Mouse (Mus musculus) forebrain, embryonic 15.5 days (tissue): ENCODE data around the gene Thsd4. TPM values are rescaled to one million over a fixed set of nuclear protein-coding genes. Genes with fewer than 3 reads are reported as not detected.
"Not testable (repeated sequence)": the region's sequence is repeated elsewhere in the genome, so short reads cannot be mapped to it uniquely, and the experiment has no call there.

Source experiments
- ATAC-seq: fragments of 200-750 bp; cut with Nextera tagmentation; replicated peaks from 2 replicates; pipeline ENCODE4 v1.8.0; 2017; ENCODE audit warnings: mild to moderate bottlenecking, moderate TSS enrichment, moderate library complexity
- H3K27ac ChIP-seq: fragments of 300-500 bp; sonication (generic); replicated peaks from 2 replicates; pipeline ENCODE4 v1.5.1; 2015; ENCODE audit warnings: mild to moderate bottlenecking, inconsistent platforms
- H3K27me3 ChIP-seq: fragments of 300-500 bp; sonication (generic); 2 replicates; pipeline ENCODE4 v1.6.1; 2015; ENCODE audit warnings: inconsistent platforms
- H3K36me3 ChIP-seq: fragments of 300-500 bp; sonication (generic); 2 replicates; pipeline ENCODE4 v1.6.1; 2015; ENCODE audit warnings: mild to moderate bottlenecking, inconsistent platforms
- H3K4me1 ChIP-seq: fragments of 300-500 bp; sonication (generic); 2 replicates; pipeline ENCODE4 v1.6.1; 2015; ENCODE audit warnings: inconsistent platforms
- H3K4me2 ChIP-seq: fragments of 300-500 bp; sonication (generic); replicated peaks from 2 replicates; pipeline ENCODE4 v1.6.1; 2015; ENCODE audit warnings: mild to moderate bottlenecking, inconsistent platforms
- H3K4me3 ChIP-seq: fragments of 300-500 bp; sonication (generic); 2 replicates; pipeline ENCODE4 v1.5.1; 2015; ENCODE audit warnings: mild to moderate bottlenecking, inconsistent platforms
- H3K9ac ChIP-seq: fragments of 300-500 bp; sonication (generic); replicated peaks from 2 replicates; pipeline ENCODE4 v1.6.1; 2015; ENCODE audit warnings: mild to moderate bottlenecking, inconsistent platforms
- H3K9me3 ChIP-seq: fragments of 300-500 bp; sonication (generic); 2 replicates; pipeline ENCODE4 v1.6.1; 2016; ENCODE audit warnings: inconsistent platforms
- WGBS: fragments of 180-500 bp; shearing (Covaris S2); methylation state at CpG from one replicate; pipeline ENCODE4 v1.1.7; 2015; ENCODE audit warnings: mixed read lengths; 5-methylcytosine and 5-hydroxymethylcytosine counted together
- polyA plus RNA-seq: library from polyadenylated mRNA; unstranded; fragments of >200 nt; fragmentation: Nextera tagmentation; extraction: Ambion mirVana; gene quantifications from 2 replicates; pipeline ENCODE4 v1.2.1, GENCODE M21; 2015

Thsd4 gene
- polyA plus RNA-seq, 1 experiment from 2014 or later = 4.9 TPM

DNA sequence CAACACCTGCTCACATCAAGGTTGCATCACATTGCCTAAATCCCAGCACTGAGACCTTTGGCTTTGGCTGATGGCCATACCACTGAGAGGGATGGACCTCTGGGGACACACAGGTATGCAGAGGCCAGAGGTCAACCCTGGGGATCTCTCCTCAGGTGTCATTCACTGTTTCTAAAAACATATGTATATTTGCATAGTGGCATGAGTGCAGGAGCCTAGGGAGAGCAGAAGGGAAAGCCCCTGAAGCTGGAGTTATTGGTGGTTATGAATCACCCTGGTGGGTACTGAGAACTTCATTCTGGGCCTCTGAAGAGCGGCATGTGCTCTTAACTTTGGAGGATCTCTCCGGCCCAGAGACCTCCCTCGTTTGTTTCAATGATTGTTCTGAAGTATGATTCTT is 235.5 kb downstream of the Thsd4 start:
- H3K4me3 ChIP-seq = no peak overlapping the region
- no peak for ATAC-seq
- 0 out of 2 replicates have a peak, but pooled peaks cover 4% of the 10 kb centered on the region for H3K4me1 ChIP-seq
- no peaks in the 10 kb centered on the region for H3K9me3 ChIP-seq
- H3K9ac ChIP-seq = no peak overlapping the region
- no peak overlapping the region for H3K4me2 ChIP-seq
- H3K36me3 ChIP-seq = no peaks in the 10 kb centered on the region
- no peak overlapping the region for H3K27ac ChIP-seq
- no peaks in the 10 kb centered on the region for H3K27me3 ChIP-seq
- WGBS = 95% methylated on average over 3 of the region's 3 CpGs

DNA sequence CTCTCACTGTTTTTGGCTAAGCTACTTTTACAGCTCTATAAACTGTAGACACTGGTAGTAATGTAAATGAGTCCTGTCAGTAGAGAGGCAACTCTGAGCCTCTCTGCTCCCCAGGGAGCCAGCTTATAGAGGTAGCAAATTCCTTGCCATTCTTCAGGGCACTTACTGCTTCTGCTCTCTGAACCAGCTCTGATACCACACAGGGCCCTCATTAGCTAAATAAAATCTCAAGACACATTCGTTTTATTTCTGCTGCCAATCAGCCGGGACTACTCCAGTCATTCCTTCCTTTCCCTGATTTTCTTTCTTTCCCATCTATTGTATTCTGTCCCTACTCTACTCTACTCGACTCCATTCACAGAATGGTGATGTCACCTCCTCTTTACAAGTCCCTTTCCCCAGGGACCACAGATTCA is 236.8 kb downstream of the Thsd4 start:
- no peak for ATAC-seq
- 4% methylated on average over 3 of the region's 3 CpGs for WGBS
- Histone ChIP-seq H3K36me3 (no peaks in the 10 kb centered on the region), H3K4me3 (no peak overlapping the region), H3K27ac (no peak overlapping the region; the same call in 1 of the 2 replicates), H3K27me3 (no peaks in the 10 kb centered on the region), H3K4me2 (no peak overlapping the region), H3K9me3 (no peaks in the 10 kb centered on the region), H3K9ac (no peak overlapping the region), H3K4me1 (0 out of 2 replicates have a peak, but pooled peaks cover 4% of the 10 kb centered on the region)

DNA sequence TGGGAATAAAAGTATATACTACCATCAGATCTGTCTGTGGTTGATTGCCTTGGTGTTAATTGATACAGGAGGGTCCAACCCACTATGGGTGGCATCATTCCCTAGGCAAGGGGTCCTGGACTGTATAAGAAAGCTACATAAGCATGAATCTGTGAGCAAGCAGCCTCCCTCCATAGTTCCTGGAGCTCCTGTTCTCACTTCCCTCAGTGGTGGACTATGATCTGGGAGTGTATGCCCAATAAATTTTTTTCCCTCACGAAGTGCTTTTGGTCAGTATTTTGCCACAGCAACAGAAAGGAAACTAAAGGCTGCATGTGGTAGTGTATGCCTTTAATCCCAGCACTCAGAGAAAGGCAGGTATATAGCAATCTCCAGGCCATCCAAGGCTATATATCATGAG is 237.5 kb downstream of the Thsd4 start:
- 80% methylated on average over 1 of the region's 1 CpGs for WGBS
- Histone ChIP-seq H3K27me3 (no peaks in the 10 kb centered on the region), H3K4me2 (no peak overlapping the region), H3K9ac (no peak overlapping the region), H3K9me3 (no peaks in the 10 kb centered on the region), H3K27ac (no peak overlapping the region; the same call in 1 of the 2 replicates), H3K4me1 (0 out of 2 replicates have a peak, but pooled peaks cover 4% of the 10 kb centered on the region), H3K36me3 (no peaks in the 10 kb centered on the region), H3K4me3 (no peak overlapping the region)
- ATAC-seq = no peak

DNA sequence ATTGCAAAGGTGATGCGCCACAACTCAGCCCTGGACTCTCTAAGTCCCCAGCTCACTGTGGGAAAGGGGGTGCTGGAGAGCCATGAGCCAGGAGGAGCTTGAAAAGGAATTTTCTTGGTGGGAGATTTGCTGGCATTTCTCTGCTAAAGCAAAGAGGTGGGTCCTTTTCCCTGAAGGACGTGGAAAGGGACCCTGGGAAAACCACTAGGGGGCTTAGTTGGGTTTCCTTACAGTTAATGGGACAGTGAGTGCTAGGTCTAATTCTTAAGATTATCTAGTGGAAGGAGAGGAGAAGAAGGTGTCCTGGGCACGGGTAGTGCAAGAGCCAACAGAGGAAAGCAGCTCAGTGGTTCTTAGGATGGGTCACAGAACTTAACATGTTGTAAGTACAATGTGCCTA is 238.3 kb downstream of the Thsd4 start:
- 65% methylated on average over 3 of the region's 3 CpGs for WGBS
- Histone ChIP-seq H3K4me1 (0 out of 2 replicates have a peak, but pooled peaks cover 4% of the 10 kb centered on the region), H3K27ac (no peak overlapping the region), H3K9me3 (no peaks in the 10 kb centered on the region), H3K36me3 (no peaks in the 10 kb centered on the region), H3K4me3 (no peak overlapping the region), H3K9ac (no peak overlapping the region), H3K4me2 (no peak overlapping the region), H3K27me3 (no peaks in the 10 kb centered on the region)
- ATAC-seq = no peak

DNA sequence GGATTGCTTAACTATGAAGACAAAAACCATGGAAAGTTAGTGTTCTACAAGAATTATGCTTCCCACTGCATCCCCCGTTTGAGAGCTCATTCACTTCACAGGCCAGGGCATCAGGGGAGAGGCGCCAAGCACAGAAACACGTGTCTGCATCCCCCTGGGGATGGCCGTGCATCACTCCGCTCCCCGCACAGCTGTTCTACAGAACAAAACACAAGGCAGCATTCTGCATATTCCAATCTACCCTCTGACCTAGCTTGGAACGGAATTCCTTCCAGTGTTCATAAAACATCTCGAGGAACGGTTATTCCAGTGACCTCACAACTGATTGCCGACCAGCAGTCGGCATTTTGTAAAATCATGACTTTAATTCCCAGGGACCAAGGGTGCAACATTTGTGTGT is 240.6 kb downstream of the Thsd4 start:
- Histone ChIP-seq H3K27me3 (no peaks in the 10 kb centered on the region), H3K9me3 (no peaks in the 10 kb centered on the region), H3K4me3 (no peak overlapping the region), H3K4me1 (0 out of 2 replicates have a peak, but pooled peaks cover 7% of the 10 kb centered on the region), H3K36me3 (no peaks in the 10 kb centered on the region), H3K4me2 (no peak overlapping the region), H3K9ac (no peak overlapping the region), H3K27ac (no peak overlapping the region)
- 68% methylated on average over 11 of the region's 11 CpGs for WGBS
- ATAC-seq = no peak

DNA sequence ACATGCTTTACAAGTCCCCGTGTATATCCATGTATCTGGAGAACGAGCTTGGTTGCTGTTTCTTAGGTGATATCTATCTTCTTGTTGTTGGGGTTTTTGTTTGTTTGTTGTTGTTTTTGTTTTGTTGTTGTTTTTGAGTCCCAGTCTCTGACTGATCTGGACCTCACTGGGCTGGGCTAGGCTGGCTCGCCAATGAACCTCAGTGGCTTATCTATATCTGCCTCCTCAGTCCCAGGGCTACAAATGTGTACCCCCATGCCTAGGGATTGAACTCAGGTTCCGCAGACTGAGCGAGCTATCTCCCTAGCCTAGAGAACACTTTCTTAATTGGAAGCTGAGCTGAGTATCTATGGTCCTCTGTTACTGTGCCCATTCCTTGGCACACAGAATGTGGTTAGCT is 241.1 kb downstream of the Thsd4 start:
- Histone ChIP-seq H3K4me2 (no peak overlapping the region), H3K9me3 (no peaks in the 10 kb centered on the region), H3K4me1 (peaks cover 12% of the 10 kb centered on the region), H3K4me3 (no peak overlapping the region), H3K9ac (no peak overlapping the region), H3K36me3 (no peaks in the 10 kb centered on the region), H3K27ac (no peak overlapping the region), H3K27me3 (no peaks in the 10 kb centered on the region)
- no peak for ATAC-seq
- 89% methylated on average over 5 of the region's 5 CpGs for WGBS

DNA sequence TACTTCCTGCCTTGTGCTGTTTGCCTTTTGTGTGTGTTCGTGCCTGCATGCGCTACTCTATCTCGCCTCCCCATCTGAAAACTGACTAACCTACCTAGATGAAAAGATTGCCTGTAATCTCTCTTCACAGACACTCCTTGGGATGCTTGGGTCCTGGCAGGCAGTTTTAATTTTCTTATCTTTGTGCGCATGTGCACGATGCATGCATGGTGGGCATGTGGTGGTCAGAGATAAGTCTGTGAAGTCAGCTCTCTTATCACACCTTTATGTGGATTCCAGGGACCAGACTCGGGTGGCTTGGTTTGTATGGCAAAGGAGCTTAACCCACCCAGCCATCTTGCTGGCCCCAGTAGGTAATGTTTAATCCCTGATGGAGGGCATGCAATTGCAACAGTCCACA is 242.3 kb downstream of the Thsd4 start:
- Histone ChIP-seq H3K27ac (no peak overlapping the region), H3K9ac (no peak overlapping the region), H3K4me2 (no peak overlapping the region), H3K4me3 (no peak overlapping the region), H3K36me3 (no peaks in the 10 kb centered on the region), H3K4me1 (peaks cover 13% of the 10 kb centered on the region), H3K27me3 (no peaks in the 10 kb centered on the region), H3K9me3 (no peaks in the 10 kb centered on the region)
- ATAC-seq = no peak
- WGBS = 86% methylated on average over 6 of the region's 6 CpGs

DNA sequence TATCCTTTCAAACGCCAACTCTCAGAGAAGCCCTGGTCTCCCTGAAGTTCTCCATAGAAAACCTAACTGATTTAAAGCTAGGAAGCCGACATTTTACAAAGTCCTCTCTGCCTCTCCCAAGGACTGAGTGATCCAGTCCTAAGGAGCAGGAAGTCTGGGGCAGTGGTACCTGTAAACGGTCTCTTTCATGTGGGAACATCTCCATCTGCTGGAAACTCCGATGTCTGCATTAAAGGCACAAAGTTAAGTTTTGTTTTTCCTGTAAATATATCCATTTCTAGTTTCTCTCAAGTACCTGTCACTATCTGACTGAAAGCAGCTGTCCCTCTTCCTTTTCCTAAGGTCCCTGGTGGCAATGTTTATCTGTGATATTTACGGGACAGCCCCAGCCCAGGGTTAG is 245.5 kb downstream of the Thsd4 start:
- Histone ChIP-seq H3K4me3 (no peak overlapping the region), H3K36me3 (no peaks in the 10 kb centered on the region), H3K9me3 (no peaks in the 10 kb centered on the region), H3K4me2 (no peak overlapping the region), H3K27ac (no peak overlapping the region), H3K4me1 (peaks cover 13% of the 10 kb centered on the region), H3K27me3 (no peaks in the 10 kb centered on the region), H3K9ac (no peak overlapping the region)
- ATAC-seq = no peak
- 26% methylated on average over 5 of the region's 5 CpGs for WGBS

DNA sequence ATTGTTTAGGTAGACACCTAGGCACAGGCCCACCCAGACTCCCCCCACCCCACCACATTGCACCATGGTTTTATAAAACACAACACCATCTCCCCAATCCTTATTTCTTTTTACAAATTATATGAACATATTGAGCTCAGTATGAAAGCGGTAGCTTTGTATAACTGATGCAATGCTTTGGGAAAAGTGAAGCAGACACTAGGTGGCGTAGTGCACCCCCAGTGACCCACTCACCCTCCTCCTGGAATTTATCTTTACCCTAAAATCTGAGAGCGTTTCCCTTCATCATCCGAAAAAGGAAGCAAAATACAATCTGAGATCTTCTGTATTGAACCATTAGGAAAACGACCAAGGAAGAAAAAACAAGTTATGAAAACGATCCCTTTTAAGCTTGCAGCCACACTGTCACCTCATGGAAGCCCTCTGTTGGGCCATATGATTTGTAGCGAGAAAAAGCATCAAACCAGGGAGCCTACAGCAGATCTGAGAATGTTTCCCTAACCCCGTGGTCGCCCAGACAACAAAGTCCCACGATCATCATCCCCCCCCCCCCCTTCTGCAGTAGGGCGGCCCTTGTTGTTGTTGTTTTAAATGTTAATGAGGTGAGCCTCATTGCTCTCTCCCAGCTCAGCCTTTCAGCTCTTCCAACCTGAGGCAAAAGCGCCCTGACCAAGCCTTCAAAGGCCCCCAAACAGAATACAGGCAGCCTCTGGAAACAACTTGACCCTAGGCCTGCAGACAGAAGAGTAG is 246.3 kb downstream of the Thsd4 start:
- H3K4me3 ChIP-seq = no peak overlapping the region
- 0 out of 2 replicates have a peak overlapping the region, but pooled peaks have one; percentile 2 for H3K4me2 ChIP-seq
- H3K27me3 ChIP-seq = no peaks in the 10 kb centered on the region
- no peak; the same call in 1 of the 2 replicates for ATAC-seq
- H3K9me3 ChIP-seq = no peaks in the 10 kb centered on the region
- H3K4me1 ChIP-seq = peaks cover 13% of the 10 kb centered on the region
- no peaks in the 10 kb centered on the region for H3K36me3 ChIP-seq
- no peak overlapping the region for H3K9ac ChIP-seq
- WGBS = 8% methylated on average over 12 of the region's 12 CpGs
- no peak overlapping the region for H3K27ac ChIP-seq

DNA sequence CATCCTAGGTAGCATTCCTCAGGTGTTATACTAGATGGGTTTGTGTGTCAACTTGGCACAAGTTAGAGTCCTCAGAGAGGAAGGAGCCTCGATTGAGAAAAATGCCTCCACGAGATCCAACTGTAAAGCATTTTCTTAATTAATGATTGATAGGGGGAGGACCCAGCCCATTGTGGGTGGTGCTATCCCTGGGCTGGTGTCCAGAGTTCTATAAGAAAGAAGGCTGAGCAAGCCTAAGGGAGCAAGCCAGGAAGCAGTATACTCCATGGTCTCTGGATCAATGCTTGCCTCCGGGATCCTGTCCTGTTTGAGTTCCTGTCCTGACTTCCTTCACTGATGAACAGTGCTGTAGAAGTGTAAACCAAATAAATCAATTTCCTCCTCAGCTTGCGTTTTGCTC is 247.3 kb downstream of the Thsd4 start:
- H3K36me3 ChIP-seq = no peaks in the 10 kb centered on the region

DNA sequence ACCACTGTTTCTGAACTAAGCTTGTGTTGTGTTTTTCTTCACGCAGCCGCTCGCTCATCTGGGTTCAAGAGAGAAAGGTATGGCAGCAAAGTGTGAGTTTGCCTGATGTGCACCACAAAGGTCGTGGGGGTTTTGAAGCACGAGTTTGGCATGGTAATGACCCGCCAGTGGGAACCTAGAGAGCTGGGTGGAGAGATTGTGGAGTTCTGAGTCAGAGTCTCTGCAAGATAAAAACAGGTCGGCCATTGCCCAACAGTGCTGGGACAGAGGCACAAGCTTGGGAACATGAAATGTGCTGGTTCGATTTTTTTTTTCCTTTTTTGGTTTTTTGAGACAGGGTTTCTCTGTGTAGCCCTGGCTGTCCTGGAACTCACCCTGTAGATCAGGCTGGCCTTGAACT is 249.5 kb downstream of the Thsd4 start:
- H3K27me3 ChIP-seq, H3K9ac ChIP-seq, H3K4me3 ChIP-seq, H3K4me2 ChIP-seq, H3K27ac ChIP-seq, ATAC-seq, H3K36me3 ChIP-seq, H3K9me3 ChIP-seq: not testable (repeated sequence)
- H3K4me1 ChIP-seq = peaks cover 17% of the 10 kb centered on the region
- WGBS = 85% methylated on average over 8 of the region's 8 CpGs

More for the DNA sequence above, 247.3 kb downstream of the Thsd4 start:
- H3K27ac ChIP-seq = no peak overlapping the region
- no peak overlapping the region for H3K4me3 ChIP-seq
- H3K9me3 ChIP-seq = no peaks in the 10 kb centered on the region
- WGBS = 67% methylated on average over 4 of the region's 4 CpGs
- no peak overlapping the region for H3K4me2 ChIP-seq
- no peaks in the 10 kb centered on the region for H3K27me3 ChIP-seq
- peaks cover 13% of the 10 kb centered on the region for H3K4me1 ChIP-seq
- no peak for ATAC-seq
- no peak overlapping the region for H3K9ac ChIP-seq

DNA sequence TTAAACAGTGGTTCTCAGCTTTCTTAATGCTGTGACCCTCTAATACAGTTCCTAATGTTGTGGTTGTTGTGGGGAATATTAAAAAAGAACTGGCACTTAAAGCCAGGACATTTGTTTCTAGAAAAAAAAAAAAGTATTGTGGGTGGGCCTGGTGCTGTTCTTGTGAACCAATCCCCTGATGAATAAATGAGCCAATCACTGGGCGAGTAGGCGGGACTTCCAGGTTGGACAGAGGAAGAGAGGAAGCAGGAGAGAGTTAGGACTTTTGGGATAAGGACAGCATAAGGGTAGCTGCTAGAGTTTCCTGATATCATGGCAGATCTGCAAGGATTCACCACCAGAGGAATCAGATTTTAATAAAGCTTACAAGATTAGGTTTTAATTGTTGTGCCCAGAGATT is 249.9 kb downstream of the Thsd4 start:
- WGBS = 82% methylated on average over 2 of the region's 2 CpGs

DNA sequence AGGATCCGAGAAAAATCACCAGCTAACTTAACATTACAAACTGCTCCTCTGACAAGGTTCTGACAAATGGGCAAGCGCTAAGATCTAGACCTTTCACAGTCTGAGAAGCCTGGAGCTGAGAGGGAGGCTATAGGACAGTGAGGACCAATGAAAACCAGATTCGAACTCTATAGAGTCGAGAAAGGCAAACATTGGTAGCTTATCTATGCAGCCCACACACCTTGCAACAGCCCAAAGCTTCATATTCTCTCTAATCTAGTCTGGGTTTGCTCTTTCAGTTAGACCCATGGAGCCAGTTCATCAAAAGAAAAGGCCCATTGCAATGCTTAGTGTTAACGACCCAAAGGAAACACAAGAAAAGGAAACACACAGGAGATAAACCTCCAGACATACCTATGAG is 252.0 kb downstream of the Thsd4 start:
- ATAC-seq = no peak
- WGBS = 87% methylated on average over 5 of the region's 5 CpGs
- no peak overlapping the region for H3K4me2 ChIP-seq
- no peak overlapping the region for H3K27ac ChIP-seq
- no peak overlapping the region for H3K9ac ChIP-seq
- H3K36me3 ChIP-seq = no peaks in the 10 kb centered on the region
- H3K9me3 ChIP-seq = no peaks in the 10 kb centered on the region
- H3K27me3 ChIP-seq = no peaks in the 10 kb centered on the region
- peaks cover 30% of the 10 kb centered on the region for H3K4me1 ChIP-seq
- H3K4me3 ChIP-seq = no peak overlapping the region

More for the DNA sequence above, 249.9 kb downstream of the Thsd4 start:
- no peaks in the 10 kb centered on the region for H3K36me3 ChIP-seq
- no peak overlapping the region for H3K27ac ChIP-seq
- peaks cover 21% of the 10 kb centered on the region for H3K4me1 ChIP-seq
- H3K4me2 ChIP-seq = no peak overlapping the region
- no peak overlapping the region for H3K9ac ChIP-seq
- no peak overlapping the region for H3K4me3 ChIP-seq
- ATAC-seq = no peak
- H3K9me3 ChIP-seq = no peaks in the 10 kb centered on the region
- no peaks in the 10 kb centered on the region for H3K27me3 ChIP-seq
